19 mouse cellular contexts compared by ENCODE assay signal in the genomic region with DNA sequence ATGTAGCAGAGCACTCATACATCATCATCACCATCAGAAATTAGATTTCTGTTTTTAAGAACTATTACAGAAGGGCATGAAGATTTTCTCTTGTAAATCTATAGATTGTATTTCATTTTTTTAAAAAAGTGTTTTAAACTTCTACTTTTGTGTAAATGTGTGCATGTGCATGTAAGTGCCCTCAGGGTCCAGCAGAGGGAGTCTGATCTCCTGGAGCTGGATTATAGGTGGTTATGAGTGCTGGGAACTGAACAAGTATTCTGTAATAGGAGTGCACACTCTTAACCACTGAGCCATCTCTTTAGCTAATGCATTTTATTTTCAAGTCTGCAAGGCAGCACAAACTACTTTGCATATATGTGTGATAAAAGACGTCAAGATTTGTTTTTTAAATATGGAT.
DNase-seq lines count a peak whose midpoint lies in the region; ATAC-seq and TF ChIP-seq lines count a peak whose summit lies in the region.
"Had no signal": no experiment of that assay in that cellular context is flagged by ENCODE, and none has a peak within 500 bp of the region (broad histone marks: within the 10 kb centered on the region; RNA-seq: fewer than 3 reads in every experiment).

No protein-coding gene starts in this region.

- H3K36me3 ChIP-seq in liver, embryonic 14.5 days (replicated peaks; ENCODE audit: control insufficient read depth, insufficient read depth, low read depth) = no peaks in the 10 kb centered on the region
- H3K36me3 ChIP-seq in ES-E14 (ENCODE audit: control insufficient read depth, insufficient read depth, low read length, poor library complexity, severe bottlenecking) = no peaks in the 10 kb centered on the region; the same call in 1 of the 2 replicates
- 0 out of 2 replicates have a peak, but pooled peaks cover 11% of the 10 kb centered on the region for H3K36me3 ChIP-seq in forebrain, postnatal 0 days (ENCODE audit: insufficient read depth)

- no peaks in the 10 kb centered on the region for H3K9me3 ChIP-seq in liver, embryonic 14.5 days (ENCODE audit: control insufficient read depth, low read length)
- no peaks in the 10 kb centered on the region for H3K9me3 ChIP-seq in ES-E14 (ENCODE audit: control insufficient read depth, insufficient read depth, low read depth, low read length)
- H3K9me3 ChIP-seq in forebrain, postnatal 0 days (ENCODE audit: low read length) = no peaks in the 10 kb centered on the region
- H3K9me3 ChIP-seq: heart, embryonic 15.5 days; midbrain, embryonic 15.5 days had no signal

- ATAC-seq in liver, embryonic 14.5 days (ENCODE audit: insufficient read depth) = no peak
- no peak for ATAC-seq in forebrain, postnatal 0 days
- ATAC-seq: hindbrain, postnatal 0 days; midbrain, embryonic 15.5 days had no signal

- TF ChIP-seq EP300 in liver, embryonic 14.5 days (IDR thresholded peaks at IDR 0.05; ENCODE audit: low read depth) = no peak

- 70% methylated on average over 1 of the region's 1 CpGs for WGBS in liver, embryonic 14.5 days (ENCODE audit: insufficient replicate concordance)
- WGBS in forebrain, postnatal 0 days = 92% methylated on average over 1 of the region's 1 CpGs

- no peak overlapping the region for H3K4me3 ChIP-seq in liver, embryonic 14.5 days (ENCODE audit: insufficient read depth in 1 of 2, low read depth in 2 of 2, low read length in 2 of 2)
- no peak overlapping the region for H3K4me3 ChIP-seq in ES-E14 (ENCODE audit: insufficient read depth in 1 of 2, low read depth in 1 of 2, low read length in 2 of 2, poor library complexity in 1 of 2, severe bottlenecking in 1 of 2)
- no peak overlapping the region for H3K4me3 ChIP-seq in forebrain, postnatal 0 days (ENCODE audit: low read depth, low read length)
- H3K4me3 ChIP-seq: embryonic facial prominence, embryonic 10.5 days; heart, embryonic 15.5 days; midbrain, embryonic 15.5 days; myocyte had no signal

- no peak for DNase-seq in liver, embryonic 14.5 days (ENCODE audit: low read depth in 3 of 3, low spot score in 3 of 3)
- DNase-seq in liver (no peak), ES-E14 (ENCODE audit: low read depth, low spot score) (peak; percentile 8), ZHBTc4 (ENCODE audit: low read depth, low spot score) (peak; percentile 48)
- DNase-seq in forebrain, postnatal 0 days = no peak
- no peak for DNase-seq in right cerebral cortex, postnatal 36 days (ENCODE audit: low spot score in 2 of 2)
- no peak for DNase-seq in urinary bladder, postnatal 36 days (ENCODE audit: low spot score in 2 of 2)
- DNase-seq: cerebellum, adult 9-10 months; gastrocnemius, postnatal 14 days; kidney, adult 9 months; kidney, postnatal 36 days; layer of hippocampus, adult 9-11 months; lung, adult 18-20 months; thymus, adult 18-20 months had no signal

- H3K27me3 ChIP-seq in liver, embryonic 14.5 days (ENCODE audit: control insufficient read depth, insufficient read depth, low read length) = no peaks in the 10 kb centered on the region
- H3K27me3 ChIP-seq in forebrain, postnatal 0 days (ENCODE audit: insufficient read depth, low read length) = no peaks in the 10 kb centered on the region
- H3K27me3 ChIP-seq: heart, embryonic 15.5 days; midbrain, embryonic 15.5 days had no signal

- in situ Hi-C loops in ES-E14 (cut with MboI; ENCODE audit: low sequenced_read_pairs in 2 of 2, unreplicated experiment in 2 of 2) = no loop called here

- peak; percentile 27; the same call in 1 of the 2 replicates for TF ChIP-seq CTCF in liver, embryonic 14.5 days (IDR thresholded peaks at IDR 0.05; ENCODE audit: low read depth)
- TF ChIP-seq CTCF in forebrain, postnatal 0 days (IDR thresholded peaks at IDR 0.05; ENCODE audit: low read depth) = no peak

- H3K27ac ChIP-seq in liver, embryonic 14.5 days = no peak overlapping the region
- no peak overlapping the region for H3K27ac ChIP-seq in ES-E14 (ENCODE audit: insufficient read depth, low read depth, low read length, poor library complexity, severe bottlenecking)
- H3K27ac ChIP-seq in forebrain, postnatal 0 days (ENCODE audit: low read depth, low read length) = no peak overlapping the region
- H3K27ac ChIP-seq: embryonic facial prominence, embryonic 10.5 days; heart, embryonic 15.5 days; hindbrain, postnatal 0 days; midbrain, embryonic 15.5 days had no signal

- H3K4me1 ChIP-seq in liver, embryonic 14.5 days (replicated peaks; ENCODE audit: control insufficient read depth in 2 of 2, insufficient read depth in 2 of 2, low read length in 1 of 2) = no peaks in the 10 kb centered on the region
- H3K4me1 ChIP-seq in ES-E14 (ENCODE audit: control insufficient read depth in 2 of 2, insufficient read depth in 2 of 2, low read length in 2 of 2, poor library complexity in 1 of 2) = no peaks in the 10 kb centered on the region
- no peaks in the 10 kb centered on the region for H3K4me1 ChIP-seq in forebrain, postnatal 0 days (ENCODE audit: insufficient read depth)
- H3K4me1 ChIP-seq: embryonic facial prominence, embryonic 10.5 days; heart, embryonic 15.5 days; midbrain, embryonic 15.5 days had no signal

- no peak overlapping the region for H3K9ac ChIP-seq in liver, embryonic 14.5 days (replicated peaks)
- H3K9ac ChIP-seq in ES-E14 (ENCODE audit: insufficient read depth, low read depth, low read length, poor library complexity, severe bottlenecking) = no peak overlapping the region
- no peak overlapping the region for H3K9ac ChIP-seq in forebrain, postnatal 0 days
- H3K9ac ChIP-seq: heart, embryonic 15.5 days; midbrain, embryonic 15.5 days had no signal

- no peak overlapping the region for H3K4me2 ChIP-seq in liver, embryonic 14.5 days (ENCODE audit: low read depth)
- H3K4me2 ChIP-seq in forebrain, postnatal 0 days (ENCODE audit: low read depth) = no peak overlapping the region
- H3K4me2 ChIP-seq: heart, embryonic 15.5 days; midbrain, embryonic 15.5 days had no signal

TF ChIP-seq in ES-E14, 5 proteins besides CTCF, POLR2A, EP300 and RAD21:
- TF ChIP-seq ZC3H11A (IDR thresholded peaks at IDR 0.05; ENCODE audit: borderline replicate concordance, low read depth, low read length) (peak; percentile 34; the same call in 1 of the 2 replicates), HCFC1 (IDR thresholded peaks at IDR 0.05; ENCODE audit: borderline replicate concordance, insufficient read depth, low read length) (no peak)

Comparison
In these comparisons a context has a peak if more than half of its experiments do, and no peak if none do; other contexts are left out.
1. DNase-seq: peak in ES-E14 (single experiment) and ZHBTc4 (single experiment); none in liver, embryonic 14.5 days (0 of 3), liver (single experiment), forebrain, postnatal 0 days (single experiment), right cerebral cortex, postnatal 36 days (0 of 2) and urinary bladder, postnatal 36 days (0 of 2).